Mouse (Mus musculus) T-helper 1 cell (primary cell): ENCODE data around the gene Washc2.

Source experiments
- in situ Hi-C: fragments of 300-600 bp; cut with MboI, MseI; formaldehyde crosslinking; loops from one replicate; pipeline ENCODE4 v1.15.1; 2025; ENCODE audit warnings: high pct_unique_total_duplicates

Washc2 gene

DNA sequence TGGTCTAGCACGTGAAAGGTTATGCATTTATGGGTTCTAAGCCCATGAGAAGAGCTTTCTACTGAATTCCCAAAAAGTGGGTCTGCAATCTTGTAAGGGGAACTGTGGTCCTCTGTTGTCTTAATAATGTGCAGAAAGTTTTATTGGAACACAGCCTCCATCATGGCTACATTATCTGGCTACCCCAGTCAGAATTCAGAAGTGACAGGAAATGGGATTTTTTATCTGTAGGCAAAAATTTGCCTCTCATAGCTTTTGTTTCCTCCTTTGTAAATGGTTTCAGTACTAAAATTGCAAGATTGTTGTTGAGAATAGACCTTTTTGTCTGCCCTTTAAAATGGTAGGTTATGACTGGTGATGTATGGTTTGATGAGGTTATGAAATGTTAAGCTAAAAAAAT lies 55.0 kb downstream of the Washc2 start:
- in situ Hi-C loops: no loop called here

DNA sequence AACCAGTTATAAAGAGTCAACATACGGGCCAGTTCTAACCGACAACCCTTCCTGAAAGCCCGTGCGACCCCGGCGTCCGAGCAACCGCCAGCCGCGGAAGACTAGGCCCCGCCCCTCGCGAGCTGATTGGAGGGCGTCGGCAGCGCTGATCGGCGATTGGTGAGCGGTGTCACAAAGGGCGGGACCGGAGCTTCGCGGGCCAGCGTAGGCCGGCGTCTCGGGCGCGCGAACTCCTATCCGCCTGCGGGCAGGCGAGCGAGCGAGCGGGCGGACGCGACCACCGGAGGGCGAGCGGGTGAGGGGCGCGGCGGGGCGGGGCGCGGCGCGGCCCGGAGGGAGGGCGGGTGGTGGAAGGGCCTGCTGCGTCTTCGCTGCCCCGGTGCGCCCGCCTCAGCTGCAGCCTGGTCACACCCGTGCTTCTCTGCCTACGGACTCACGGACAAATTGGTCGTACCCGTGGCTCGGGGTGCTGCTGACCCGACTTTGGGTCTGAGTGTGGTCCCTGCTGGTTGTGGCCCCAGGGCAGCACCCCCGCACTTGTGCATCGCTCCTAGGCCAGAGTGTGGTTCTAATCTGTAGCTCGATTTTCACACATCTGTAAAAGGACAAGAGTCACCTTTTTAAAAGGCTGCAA lies 56.3 kb downstream of the Washc2 start, which contains the start of gene Zfand4:
TSS of gene Zfand4 (plus strand) at position 205 of the 634 bp plus-strand sequence.
- in situ Hi-C loops: no loop called here

DNA sequence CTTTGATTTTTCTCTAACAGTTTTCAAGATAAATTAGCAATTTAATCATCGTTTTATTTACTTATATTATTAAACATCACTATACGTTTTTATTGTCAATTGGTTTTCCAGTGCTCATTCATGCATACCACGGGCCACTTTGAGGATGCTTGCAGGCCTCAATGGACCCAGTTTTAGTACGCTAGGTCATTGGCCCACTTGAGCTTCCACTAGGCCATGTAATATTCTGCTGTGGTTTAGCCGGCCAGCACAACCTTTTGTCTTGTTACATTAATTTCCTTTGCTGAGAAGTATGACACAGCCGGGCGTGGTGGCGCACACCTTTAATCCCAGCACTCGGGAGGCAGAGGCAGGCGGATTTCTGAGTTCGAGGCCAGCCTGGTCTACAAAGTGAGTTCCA lies 57.0 kb downstream of the Washc2 start:
- in situ Hi-C loops: no loop called here

DNA sequence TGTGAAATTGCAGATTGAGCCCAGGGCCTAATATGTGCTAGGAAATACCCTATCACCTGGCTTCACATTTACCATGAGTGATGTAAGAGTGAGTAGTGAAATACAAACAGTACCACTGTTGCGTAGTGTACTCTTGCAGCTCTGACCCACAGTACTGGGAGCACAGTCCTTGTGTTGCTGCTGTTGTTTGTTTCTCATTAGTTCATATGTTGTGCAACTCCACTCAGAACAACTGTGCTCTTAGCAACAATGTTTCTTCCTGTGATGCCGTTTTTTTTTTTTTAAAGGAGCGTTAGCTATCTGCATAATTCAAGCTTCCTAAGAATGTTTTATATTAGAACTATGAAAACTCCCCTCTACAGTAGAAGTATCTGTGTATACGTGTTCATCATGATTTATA lies 57.8 kb downstream of the Washc2 start:
- in situ Hi-C loops: no loop called here

DNA sequence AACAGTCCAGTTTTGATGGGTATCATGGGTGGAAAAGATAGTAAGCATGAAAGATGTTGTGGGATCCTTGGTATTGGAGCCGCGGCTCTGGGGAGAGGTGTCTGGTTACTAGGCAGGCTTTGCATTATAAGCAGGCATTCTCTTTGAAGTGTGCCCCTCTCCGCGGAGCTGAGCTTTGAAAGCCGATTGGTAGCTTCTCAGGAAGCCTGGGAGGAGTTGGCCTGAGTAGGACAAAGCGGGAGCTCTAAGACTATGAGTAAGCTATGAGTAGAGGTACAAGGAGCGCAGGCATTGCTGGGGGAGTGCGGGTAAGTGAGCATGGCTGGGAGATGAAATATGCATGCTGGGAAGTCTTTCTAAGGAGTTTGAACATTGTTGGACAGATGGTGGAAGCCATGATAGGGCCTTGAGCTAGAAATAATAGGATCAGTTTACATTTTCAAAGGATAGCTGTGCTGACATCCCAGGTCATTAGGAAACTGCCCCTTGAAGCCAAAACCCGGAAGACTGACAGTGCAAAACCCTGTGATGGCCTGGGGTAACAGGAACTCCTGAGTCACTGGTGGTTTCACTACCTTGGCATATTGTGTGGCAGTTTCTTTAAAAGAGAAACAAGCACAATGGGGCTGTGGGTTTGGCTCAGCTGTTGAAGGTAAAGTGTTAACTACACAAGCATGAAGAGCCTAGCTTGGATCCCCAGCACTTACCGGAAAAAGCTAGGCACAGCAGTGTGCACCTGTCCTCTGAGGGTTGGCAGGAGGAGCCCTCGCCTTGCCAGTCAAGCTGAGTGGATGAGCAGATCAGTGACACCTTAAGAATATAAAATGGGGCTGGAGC lies 58.7 kb downstream of the Washc2 start:
- in situ Hi-C loops: no loop called here

DNA sequence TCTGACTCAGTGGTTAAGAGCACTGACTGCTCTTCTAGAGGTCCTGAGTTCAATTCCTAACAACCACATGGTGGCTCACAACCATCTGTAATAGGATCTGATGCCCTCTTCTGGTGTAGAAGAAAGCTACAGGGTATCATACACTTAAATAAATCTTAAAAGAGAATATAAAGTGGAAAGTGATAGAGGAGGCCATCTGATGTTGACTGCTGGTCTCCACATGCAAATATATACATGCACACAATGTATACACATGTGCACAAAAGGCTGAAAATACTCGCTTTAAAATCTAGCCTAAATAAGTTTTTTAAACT lies 59.2 kb downstream of the Washc2 start:
- in situ Hi-C loops: no loop called here

DNA sequence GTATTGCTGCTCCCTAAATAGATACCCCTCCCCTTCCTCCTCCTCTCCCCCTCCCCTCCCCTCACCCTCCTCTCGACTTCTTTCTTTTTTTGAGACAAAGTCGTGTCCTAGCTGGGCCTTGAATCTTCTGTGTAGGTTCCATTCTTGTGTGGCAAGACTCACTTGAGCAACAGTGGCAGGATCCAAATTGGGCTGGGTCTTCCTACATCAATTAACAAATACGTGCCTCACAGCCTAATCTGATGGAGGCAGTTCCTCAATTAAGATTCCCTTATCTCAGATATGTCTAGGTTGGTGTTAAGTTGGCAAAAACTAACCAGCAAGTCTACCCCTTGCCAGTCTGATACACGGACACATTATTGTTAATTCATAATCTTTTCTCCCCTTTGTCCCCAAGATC lies 67.9 kb downstream of the Washc2 start:
- in situ Hi-C loops: no loop called here

DNA sequence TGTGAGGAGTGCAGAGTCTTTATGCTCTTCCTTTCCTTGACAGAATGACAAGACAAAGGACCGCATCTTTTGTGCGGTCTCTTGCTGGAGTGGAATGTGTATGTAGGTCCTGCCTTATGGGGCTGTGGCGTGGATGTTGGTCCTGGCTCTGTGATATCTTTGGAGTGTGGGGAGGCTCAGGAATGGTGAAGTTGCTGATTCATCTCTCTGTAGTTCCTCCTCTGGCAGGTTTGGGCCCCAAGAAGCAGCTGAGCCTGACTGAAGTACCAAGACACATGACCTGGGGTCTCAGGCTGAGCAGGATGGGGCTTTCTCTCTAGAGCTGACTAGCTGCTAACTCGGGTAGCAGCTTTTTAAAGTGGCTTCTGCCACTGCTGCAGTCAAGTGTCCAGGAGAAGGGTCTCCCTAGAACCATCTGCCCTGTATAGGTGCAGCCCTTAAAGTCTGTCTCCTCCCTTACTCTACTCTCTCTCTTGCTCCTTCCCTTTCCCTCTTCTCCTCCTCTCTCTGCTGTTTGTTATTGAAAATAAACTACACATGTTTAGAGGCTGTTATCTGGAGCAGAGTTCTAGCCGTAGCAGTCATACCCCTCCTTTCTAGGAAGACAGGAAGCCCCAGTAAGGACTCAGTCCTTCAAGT lies 71.0 kb downstream of the Washc2 start:
- in situ Hi-C loops: no loop called here

DNA sequence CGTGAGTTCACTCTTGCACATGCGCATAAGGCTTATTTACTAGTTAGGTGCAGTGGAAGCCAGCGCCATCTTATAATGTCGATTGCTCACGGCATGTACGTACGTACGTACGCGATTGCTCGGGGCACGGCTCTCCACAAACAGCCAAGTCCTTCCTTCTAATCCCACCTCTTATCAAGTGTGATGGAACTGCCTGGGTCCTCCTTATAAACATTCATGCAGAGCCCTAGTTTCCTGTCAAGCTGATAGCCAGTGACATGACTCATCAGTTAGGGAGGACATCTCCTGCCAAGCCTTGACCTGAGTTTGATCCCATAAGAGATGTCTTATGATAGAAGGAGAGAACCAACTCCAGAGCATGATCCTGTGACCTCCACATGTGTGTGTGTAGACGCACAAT lies 73.2 kb downstream of the Washc2 start:
- in situ Hi-C loops: loop anchor here (5.0 kb wide), 1 partner anchor 286 kb away; no protein-coding TSS in a partner anchor

DNA sequence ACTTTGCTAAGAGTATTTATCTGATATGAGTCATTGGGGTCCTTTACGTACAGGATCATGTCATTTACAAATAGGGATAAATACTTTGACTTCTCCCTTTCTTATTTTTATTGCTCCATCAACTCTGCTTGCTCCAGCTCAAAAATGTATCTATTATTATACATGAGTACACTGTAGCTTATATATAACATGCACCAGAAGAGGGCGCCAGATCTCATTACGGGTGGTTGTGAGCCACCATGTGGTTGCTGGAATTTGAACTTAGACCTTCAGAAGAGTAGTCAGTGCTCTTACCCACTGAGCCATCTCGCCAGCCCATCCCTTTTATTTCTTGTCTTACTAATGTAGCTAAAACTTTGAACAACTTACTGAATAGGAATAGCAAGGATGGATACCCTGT lies 74.7 kb downstream of the Washc2 start:
- in situ Hi-C loops: loop anchor here (5.0 kb wide), 1 partner anchor 285 kb away; no protein-coding TSS in a partner anchor

DNA sequence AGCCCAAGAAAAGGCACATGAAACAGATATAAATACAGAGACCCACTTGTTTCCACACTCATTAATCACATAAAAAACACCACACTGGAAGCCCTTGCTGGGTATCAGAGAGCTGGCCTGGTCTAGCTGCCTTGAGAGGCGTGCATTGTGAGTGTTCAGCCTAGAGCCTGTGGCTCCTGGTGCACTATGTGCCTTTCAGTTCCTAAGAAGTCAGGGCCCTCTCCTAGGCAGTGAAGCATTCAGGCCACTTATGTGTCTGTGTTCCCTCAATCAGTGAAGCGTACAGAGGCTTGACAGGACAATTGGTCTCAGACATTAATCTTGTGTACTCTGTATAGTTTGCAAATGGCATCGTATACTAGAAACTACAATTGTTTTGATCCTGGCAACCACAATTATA lies 75.4 kb downstream of the Washc2 start:
- in situ Hi-C loops: loop anchor here (5.0 kb wide), 1 partner anchor 284 kb away; no protein-coding TSS in a partner anchor

DNA sequence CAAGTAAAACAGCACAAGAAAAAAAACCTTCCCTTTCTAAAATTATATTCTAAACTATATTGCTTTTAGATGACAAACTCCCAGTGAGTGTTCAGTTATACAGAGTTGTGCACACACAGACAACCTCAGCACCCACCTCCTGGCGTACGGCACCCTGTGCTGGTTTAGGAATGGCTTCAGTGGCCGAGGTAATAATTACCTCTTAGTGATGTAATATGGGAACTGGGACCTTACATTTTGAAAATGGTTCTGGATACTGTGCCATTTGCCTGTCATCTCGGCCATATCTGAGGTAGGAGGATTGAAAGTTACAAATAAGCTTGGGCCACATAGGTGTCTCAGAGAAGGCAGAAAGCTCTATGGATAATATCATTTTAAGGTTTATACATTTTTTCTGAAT lies 78.5 kb downstream of the Washc2 start:
- in situ Hi-C loops: no loop called here

DNA sequence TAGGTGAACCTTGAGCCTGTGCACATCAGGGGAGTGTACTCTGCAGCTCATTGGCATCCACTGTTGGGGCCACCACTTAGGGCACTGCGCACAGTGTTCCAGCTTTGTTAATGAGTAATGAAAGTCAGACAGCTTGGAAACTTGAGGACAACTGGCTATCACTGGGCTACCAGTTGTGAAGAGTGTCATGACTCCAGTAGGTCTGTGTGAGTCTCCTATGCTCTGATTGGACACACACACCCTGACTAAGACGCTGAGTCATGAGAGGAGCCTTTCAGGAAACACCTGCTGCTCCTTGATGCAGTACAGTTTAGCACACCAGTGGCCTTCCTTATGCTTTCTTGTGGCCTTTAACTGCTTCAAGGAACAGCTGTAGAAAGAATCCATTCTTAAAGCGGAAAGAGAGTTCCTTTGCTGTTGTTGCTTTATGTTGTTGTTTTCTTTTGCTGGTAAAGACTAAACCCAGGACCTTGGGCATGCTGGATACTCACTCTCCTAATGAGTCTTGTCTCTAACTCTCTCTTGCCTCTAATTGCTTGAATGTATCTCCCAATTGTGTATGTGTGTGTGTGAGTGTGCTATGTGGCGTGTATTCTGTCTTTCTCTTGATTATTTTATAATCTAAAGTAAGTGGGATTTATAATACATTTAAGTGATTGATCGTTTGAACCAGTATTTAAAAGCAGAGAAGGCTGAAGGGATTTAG lies 79.2 kb downstream of the Washc2 start:
- in situ Hi-C loops: no loop called here

DNA sequence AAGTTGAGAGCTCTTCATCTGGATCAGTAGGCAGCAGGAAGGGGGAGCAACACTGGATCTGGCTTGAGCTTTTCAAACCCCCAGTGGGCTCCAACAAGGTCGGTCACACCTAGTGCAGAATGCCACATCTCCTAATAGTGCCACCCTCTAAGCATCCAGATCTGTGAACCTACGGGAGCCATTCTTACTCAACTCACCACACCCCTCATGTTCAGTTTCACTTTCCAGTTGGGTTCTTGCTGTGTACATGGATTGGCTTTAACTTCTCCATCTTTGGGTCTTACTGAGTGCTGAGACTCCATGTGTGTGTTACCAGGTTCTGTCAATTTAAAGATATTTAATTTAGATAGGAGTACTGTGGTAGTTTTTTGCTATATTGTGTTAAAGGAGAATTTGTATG lies 103.6 kb downstream of the Washc2 start:
- in situ Hi-C loops: no loop called here
